Mouse (Mus musculus) lung, embryonic 16.5 days (tissue): ENCODE data around the gene Cd9. TPM values are rescaled to one million over a fixed set of nuclear protein-coding genes. Genes with fewer than 3 reads are reported as not detected.

ENCODE experiments used
- ATAC-seq: fragments of 200-750 bp; cut with Nextera tagmentation; 2 replicates; pipeline ENCODE4 v1.8.0; 2017; ENCODE audit warnings: low read depth, mild to moderate bottlenecking, moderate library complexity
- H3K27ac ChIP-seq: fragments of 300-500 bp; sonication (generic); 2 replicates; pipeline ENCODE4 v1.5.1; 2014; ENCODE audit warnings: mild to moderate bottlenecking, control low read depth, low read length
- H3K27me3 ChIP-seq: fragments of 300-500 bp; sonication (generic); 2 replicates; pipeline ENCODE4 v1.6.1; 2014; ENCODE audit warnings: low read depth, low read length, mixed read lengths; ENCODE audit not compliant: control insufficient read depth, insufficient read depth
- H3K36me3 ChIP-seq: fragments of 300-500 bp; sonication (generic); 2 replicates; pipeline ENCODE4 v1.6.1; 2014; ENCODE audit warnings: low read length; ENCODE audit not compliant: control insufficient read depth, insufficient read depth
- H3K4me1 ChIP-seq: fragments of 300-500 bp; sonication (generic); replicated peaks from 2 replicates; pipeline ENCODE4 v1.6.1; 2014; ENCODE audit warnings: low read length, mixed read lengths; ENCODE audit not compliant: control insufficient read depth, insufficient read depth
- H3K4me2 ChIP-seq: fragments of 300-500 bp; sonication (generic); 2 replicates; pipeline ENCODE4 v1.6.1; 2014; ENCODE audit warnings: low read depth, low read length, control low read depth
- H3K4me3 ChIP-seq: fragments of 300-500 bp; sonication (generic); 2 replicates; pipeline ENCODE4 v1.5.1; 2014; ENCODE audit warnings: mild to moderate bottlenecking, low read length, control low read depth
- H3K9ac ChIP-seq: fragments of 300-500 bp; sonication (generic); 2 replicates; pipeline ENCODE4 v1.6.1; 2014; ENCODE audit warnings: low read length, control low read depth
- H3K9me3 ChIP-seq: fragments of 300-500 bp; sonication (generic); 2 replicates; pipeline ENCODE4 v1.6.1; 2016; ENCODE audit warnings: low read length; ENCODE audit not compliant: control insufficient read depth
- WGBS: fragments of 180-500 bp; shearing (Covaris S2); extraction: QIAGEN DNeasy Blood & Tissue Kit; methylation state at CpG from one replicate; pipeline ENCODE4 v1.1.7; 2014; 5-methylcytosine and 5-hydroxymethylcytosine counted together
- polyA plus RNA-seq: library from polyadenylated mRNA; unstranded; fragments of >200 nt; fragmentation: Nextera tagmentation; extraction: Ambion mirVana; gene quantifications from 2 replicates; pipeline ENCODE4 v1.2.1, GENCODE M21; 2015

Cd9 gene
- polyA plus RNA-seq, 1 experiment from 2014 or later, result 356 TPM

GRCm38 (mm10) chr6:125436753-125437152 is 57.8 kb downstream of the Cd9 start:
- no peak for ATAC-seq
- H3K9me3 ChIP-seq, result no peaks in the 10 kb centered on the region
- WGBS, result 81% methylated on average over 3 of the region's 3 CpGs
- no peaks in the 10 kb centered on the region for H3K36me3 ChIP-seq
- peaks cover 7% of the 10 kb centered on the region for H3K4me1 ChIP-seq
- H3K4me2 ChIP-seq, result no peak overlapping the region
- H3K27ac ChIP-seq, result no peak overlapping the region
- H3K27me3 ChIP-seq, result no peaks in the 10 kb centered on the region
- no peak overlapping the region for H3K4me3 ChIP-seq
- H3K9ac ChIP-seq, result no peak overlapping the region

GRCm38 (mm10) chr6:125434735-125435518 is 59.7 kb downstream of the Cd9 start:
- no peak overlapping the region for H3K4me3 ChIP-seq
- H3K27me3 ChIP-seq, result no peaks in the 10 kb centered on the region
- no peak overlapping the region for H3K4me2 ChIP-seq
- no peak overlapping the region for H3K27ac ChIP-seq
- WGBS, result 66% methylated on average over 5 of the region's 5 CpGs
- H3K36me3 ChIP-seq, result no peaks in the 10 kb centered on the region
- H3K9ac ChIP-seq, result no peak overlapping the region
- no peak for ATAC-seq
- H3K4me1 ChIP-seq, result peaks cover 12% of the 10 kb centered on the region
- no peaks in the 10 kb centered on the region for H3K9me3 ChIP-seq

GRCm38 (mm10) chr6:125433704-125434447 is 60.7 kb downstream of the Cd9 start:
- peak overlapping the region; percentile 70 for H3K27ac ChIP-seq

GRCm38 (mm10) chr6:125433257-125433656 is 61.3 kb downstream of the Cd9 start:
- no peaks in the 10 kb centered on the region for H3K9me3 ChIP-seq
- peak overlapping the region; percentile 70 for H3K27ac ChIP-seq
- no peak overlapping the region for H3K4me2 ChIP-seq
- H3K36me3 ChIP-seq, result no peaks in the 10 kb centered on the region
- no peak overlapping the region for H3K4me3 ChIP-seq
- no peak overlapping the region for H3K9ac ChIP-seq
- H3K4me1 ChIP-seq, result peaks cover 12% of the 10 kb centered on the region
- no peak for ATAC-seq
- 54% methylated on average over 3 of the region's 3 CpGs for WGBS
- no peaks in the 10 kb centered on the region for H3K27me3 ChIP-seq

More at GRCm38 (mm10) chr6:125433704-125434447, 60.7 kb downstream of the Cd9 start:
- 57% methylated on average over 6 of the region's 6 CpGs for WGBS
- no peak overlapping the region for H3K4me2 ChIP-seq
- peaks cover 12% of the 10 kb centered on the region for H3K4me1 ChIP-seq
- no peak overlapping the region for H3K9ac ChIP-seq
- H3K36me3 ChIP-seq, result no peaks in the 10 kb centered on the region
- ATAC-seq, result peak; percentile 83
- no peaks in the 10 kb centered on the region for H3K27me3 ChIP-seq
- no peak overlapping the region for H3K4me3 ChIP-seq
- no peaks in the 10 kb centered on the region for H3K9me3 ChIP-seq

GRCm38 (mm10) chr6:125432522-125432921 is 62.1 kb downstream of the Cd9 start:
- Histone ChIP-seq H3K4me1 (peaks cover 12% of the 10 kb centered on the region), H3K36me3 (no peaks in the 10 kb centered on the region), H3K9me3 (no peaks in the 10 kb centered on the region), H3K4me3 (no peak overlapping the region), H3K9ac (no peak overlapping the region), H3K27ac (no peak overlapping the region), H3K27me3 (no peaks in the 10 kb centered on the region), H3K4me2 (no peak overlapping the region)
- 69% methylated on average over 7 of the region's 7 CpGs for WGBS
- no peak for ATAC-seq

- no peaks in the 10 kb centered on the region for H3K9me3 ChIP-seq
Measured at GRCm38 (mm10) chr6:125430982-125431381, 63.6 kb downstream of the Cd9 start.

GRCm38 (mm10) chr6:125430358-125430958 is 64.1 kb downstream of the Cd9 start:
- Histone ChIP-seq H3K4me3 (no peak overlapping the region), H3K9me3 (no peaks in the 10 kb centered on the region), H3K4me1 (peaks cover 14% of the 10 kb centered on the region), H3K27me3 (no peaks in the 10 kb centered on the region), H3K9ac (no peak overlapping the region), H3K27ac (no peak overlapping the region), H3K36me3 (no peaks in the 10 kb centered on the region), H3K4me2 (no peak overlapping the region)
- 19% methylated on average over 14 of the region's 14 CpGs for WGBS
- ATAC-seq, result no peak

More at GRCm38 (mm10) chr6:125430982-125431381, 63.6 kb downstream of the Cd9 start:
- Histone ChIP-seq H3K4me1 (peaks cover 14% of the 10 kb centered on the region), H3K9ac (no peak overlapping the region), H3K4me3 (no peak overlapping the region), H3K27ac (no peak overlapping the region), H3K4me2 (no peak overlapping the region), H3K27me3 (no peaks in the 10 kb centered on the region), H3K36me3 (no peaks in the 10 kb centered on the region)
- WGBS, result 73% methylated on average over 3 of the region's 3 CpGs
- no peak for ATAC-seq

- no peak overlapping the region for H3K4me2 ChIP-seq
- H3K27ac ChIP-seq, result no peak overlapping the region
- no peak for ATAC-seq
- H3K9me3 ChIP-seq, result no peaks in the 10 kb centered on the region
- WGBS, result 35% methylated on average over 6 of the region's 6 CpGs
- no peak overlapping the region for H3K9ac ChIP-seq
- H3K4me3 ChIP-seq, result no peak overlapping the region
- H3K27me3 ChIP-seq, result no peaks in the 10 kb centered on the region
- no peaks in the 10 kb centered on the region for H3K36me3 ChIP-seq
- peaks cover 14% of the 10 kb centered on the region for H3K4me1 ChIP-seq
Measured at GRCm38 (mm10) chr6:125429741-125430140, 64.8 kb downstream of the Cd9 start.
